Mouse (Mus musculus): Measurements from ENCODE around the gene Cd99l2. TPM values are rescaled to one million over a fixed set of nuclear protein-coding genes. Genes with fewer than 3 reads are reported as not detected.
A peak's percentile ranks its signal among the peaks of the same experiment; 100 is the strongest.

Cd99l2 gene
- total RNA-seq, 1 experiment = 8.2 TPM

GRCm38 (mm10) chrX:71493279-71493656, 619 bp upstream of the Cd99l2 start:
- 0 out of 4 replicates have a peak, but pooled peaks cover 0 to 1% of the 10 kb centered on the region in 2 experiments for H3K4me1 ChIP-seq (ENCODE audit: control insufficient read depth in 2 of 2, insufficient read depth in 2 of 2, low read length in 2 of 2, poor library complexity in 1 of 2)
- H3K36me3 ChIP-seq (ENCODE audit: control insufficient read depth, insufficient read depth, low read length, poor library complexity, severe bottlenecking) = no peaks in the 10 kb centered on the region
- H3K9me3 ChIP-seq (ENCODE audit: control insufficient read depth, insufficient read depth, low read depth, low read length) = no peaks in the 10 kb centered on the region
- no peak overlapping the region for H3K9ac ChIP-seq (ENCODE audit: insufficient read depth, low read depth, low read length, poor library complexity, severe bottlenecking)
- peak overlapping the region; percentile 84 to 86; a peak in 3 of 4 replicates for H3K4me3 ChIP-seq (ENCODE audit: insufficient read depth in 1 of 2, low read depth in 1 of 2, low read length in 2 of 2, poor library complexity in 1 of 2, severe bottlenecking in 1 of 2)
- TF ChIP-seq CHD2 (IDR thresholded peaks at IDR 0.05; ENCODE audit: low read depth, low read length) = no peak
- no peak for TF ChIP-seq ZC3H11A (IDR thresholded peaks at IDR 0.05; ENCODE audit: borderline replicate concordance, low read depth, low read length)
- no peak for TF ChIP-seq HCFC1 (IDR thresholded peaks at IDR 0.05; ENCODE audit: borderline replicate concordance, insufficient read depth, low read length)
- no peak for TF ChIP-seq ZNF384 (IDR thresholded peaks at IDR 0.05; ENCODE audit: low read depth, low read length)
- no peak for TF ChIP-seq MAFK (IDR thresholded peaks at IDR 0.05; ENCODE audit: insufficient read depth, low read depth, low read length)
- in situ Hi-C loops (cut with MboI; ENCODE audit: low sequenced_read_pairs in 2 of 2, unreplicated experiment in 2 of 2) = no loop called here
- no peak overlapping the region for H3K27ac ChIP-seq (ENCODE audit: insufficient read depth, low read depth, low read length, poor library complexity, severe bottlenecking)
- DNase-seq (ENCODE audit: low read depth, low spot score) = no peak

GRCm38 (mm10) chrX:71491931-71492633, 567 bp downstream of the Cd99l2 start:
- in situ Hi-C loops (cut with MboI; ENCODE audit: low sequenced_read_pairs in 2 of 2, unreplicated experiment in 2 of 2) = no loop called here
- TF ChIP-seq ZC3H11A (IDR thresholded peaks at IDR 0.05; ENCODE audit: borderline replicate concordance, low read depth, low read length) = no peak
- TF ChIP-seq HCFC1 (IDR thresholded peaks at IDR 0.05; ENCODE audit: borderline replicate concordance, insufficient read depth, low read length) = no peak
- TF ChIP-seq MAFK (IDR thresholded peaks at IDR 0.05; ENCODE audit: insufficient read depth, low read depth, low read length) = no peak
- TF ChIP-seq CHD2 (IDR thresholded peaks at IDR 0.05; ENCODE audit: low read depth, low read length) = no peak
- TF ChIP-seq ZNF384 (IDR thresholded peaks at IDR 0.05; ENCODE audit: low read depth, low read length) = no peak
- Histone ChIP-seq H3K4me1 (ENCODE audit: control insufficient read depth in 2 of 2, insufficient read depth in 2 of 2, low read length in 2 of 2, poor library complexity in 1 of 2) (0 out of 4 replicates have a peak, but pooled peaks cover 0 to 1% of the 10 kb centered on the region in 2 experiments), H3K36me3 (ENCODE audit: control insufficient read depth, insufficient read depth, low read length, poor library complexity, severe bottlenecking) (no peaks in the 10 kb centered on the region), H3K27ac (ENCODE audit: insufficient read depth, low read depth, low read length, poor library complexity, severe bottlenecking) (no peak overlapping the region), H3K9me3 (ENCODE audit: control insufficient read depth, insufficient read depth, low read depth, low read length) (no peaks in the 10 kb centered on the region), H3K9ac (ENCODE audit: insufficient read depth, low read depth, low read length, poor library complexity, severe bottlenecking) (peak overlapping the region; percentile 88), H3K4me3 (ENCODE audit: insufficient read depth in 1 of 2, low read depth in 1 of 2, low read length in 2 of 2, poor library complexity in 1 of 2, severe bottlenecking in 1 of 2) (peak overlapping the region; percentile 84 to 86)
- no peak for DNase-seq (ENCODE audit: low read depth, low spot score)

- Histone ChIP-seq H3K9ac (ENCODE audit: insufficient read depth, low read depth, low read length, poor library complexity, severe bottlenecking) (no peak overlapping the region), H3K9me3 (ENCODE audit: control insufficient read depth, insufficient read depth, low read depth, low read length) (no peaks in the 10 kb centered on the region), H3K4me3 (ENCODE audit: insufficient read depth in 1 of 2, low read depth in 1 of 2, low read length in 2 of 2, poor library complexity in 1 of 2, severe bottlenecking in 1 of 2) (no peak overlapping the region), H3K36me3 (ENCODE audit: control insufficient read depth, insufficient read depth, low read length, poor library complexity, severe bottlenecking) (no peaks in the 10 kb centered on the region), H3K4me1 (ENCODE audit: control insufficient read depth in 2 of 2, insufficient read depth in 2 of 2, low read length in 2 of 2, poor library complexity in 1 of 2) (0 out of 4 replicates have a peak, but pooled peaks cover 0 to 1% of the 10 kb centered on the region in 2 experiments), H3K27ac (ENCODE audit: insufficient read depth, low read depth, low read length, poor library complexity, severe bottlenecking) (no peak overlapping the region)
- TF ChIP-seq CHD2 (IDR thresholded peaks at IDR 0.05; ENCODE audit: low read depth, low read length) = no peak
- no peak for TF ChIP-seq ZC3H11A (IDR thresholded peaks at IDR 0.05; ENCODE audit: borderline replicate concordance, low read depth, low read length)
- TF ChIP-seq MAFK (IDR thresholded peaks at IDR 0.05; ENCODE audit: insufficient read depth, low read depth, low read length) = no peak
- no peak for TF ChIP-seq ZNF384 (IDR thresholded peaks at IDR 0.05; ENCODE audit: low read depth, low read length)
- TF ChIP-seq HCFC1 (IDR thresholded peaks at IDR 0.05; ENCODE audit: borderline replicate concordance, insufficient read depth, low read length) = no peak
- in situ Hi-C loops (cut with MboI; ENCODE audit: low sequenced_read_pairs in 2 of 2, unreplicated experiment in 2 of 2) = no loop called here
- DNase-seq (ENCODE audit: low read depth, low spot score) = no peak
These were observed 3.3 kb downstream of the Cd99l2 start for GRCm38 (mm10) chrX:71489353-71489752.

GRCm38 (mm10) chrX:71482244-71482643, 10.4 kb downstream of the Cd99l2 start:
- no peak for TF ChIP-seq CHD2 (IDR thresholded peaks at IDR 0.05; ENCODE audit: low read depth, low read length)
- in situ Hi-C loops (cut with MboI; ENCODE audit: low sequenced_read_pairs in 2 of 2, unreplicated experiment in 2 of 2) = no loop called here

More at GRCm38 (mm10) chrX:71482244-71482643, 10.4 kb downstream of the Cd99l2 start:
- H3K27ac ChIP-seq (ENCODE audit: insufficient read depth, low read depth, low read length, poor library complexity, severe bottlenecking) = no peak overlapping the region
- H3K9me3 ChIP-seq (ENCODE audit: control insufficient read depth, insufficient read depth, low read depth, low read length) = no peaks in the 10 kb centered on the region
- H3K36me3 ChIP-seq (ENCODE audit: control insufficient read depth, insufficient read depth, low read length, poor library complexity, severe bottlenecking) = no peaks in the 10 kb centered on the region
- H3K4me1 ChIP-seq (ENCODE audit: control insufficient read depth in 2 of 2, insufficient read depth in 2 of 2, low read length in 2 of 2, poor library complexity in 1 of 2) = no peaks in the 10 kb centered on the region
- no peak overlapping the region for H3K9ac ChIP-seq (ENCODE audit: insufficient read depth, low read depth, low read length, poor library complexity, severe bottlenecking)
- no peak overlapping the region for H3K4me3 ChIP-seq (ENCODE audit: insufficient read depth in 1 of 2, low read depth in 1 of 2, low read length in 2 of 2, poor library complexity in 1 of 2, severe bottlenecking in 1 of 2)
- no peak for DNase-seq (ENCODE audit: low read depth, low spot score)

Data from ES-E14 (cell line).